Mouse (Mus musculus) leukemia stem cell, adult 10-12 weeks (primary cell): Measurements from ENCODE around the gene Serpina1b. TPM values are rescaled to one million over a fixed set of nuclear protein-coding genes. Genes with fewer than 3 reads are reported as not detected.

ENCODE experiments used
- polyA plus RNA-seq: library from polyadenylated mRNA; stranded (reverse); fragments of >175 nt; gene quantifications from 2 replicates; pipeline ENCODE4 v1.2.3, GENCODE M21; 2012; ENCODE audit warnings: low replicate concordance

Serpina1b gene
- polyA plus RNA-seq, result 0.13 TPM in 1 of 2 replicates, not detected in the other

GRCm38 (mm10) chr12:103830273-103830672 lies at the start of gene Serpina1b:
Serpina1b (minus strand) TSS chr12:103830373.

GRCm38 (mm10) chr12:103863101-103863974 lies 33.2 kb upstream of the Serpina1b start, which contains the start of gene Serpina1a:
Serpina1a (minus strand) TSS chr12:103863562.

GRCm38 (mm10) chr12:103773246-103773851 lies 56.8 kb downstream of the Serpina1b start, which contains the start of gene Serpina1d:
Serpina1d (minus strand) TSS chr12:103773592.

GRCm38 (mm10) chr12:103695429-103695828 lies 134.7 kb downstream of the Serpina1b start, which contains the start of gene Serpina1f:
Serpina1f (minus strand) TSS chr12:103695529.

Other genes starting within 250 kb of the Serpina1b start
- not detected in 2 replicates for gene Serpina10, start 198.9 kb downstream of the Serpina1b start, polyA plus RNA-seq
- gene Serpina6, start 173.2 kb downstream of the Serpina1b start, polyA plus RNA-seq, result not detected in 2 replicates
- not detected in 2 replicates for gene Serpina16, start 154.2 kb downstream of the Serpina1b start, polyA plus RNA-seq
- not detected in 2 replicates for gene Serpina1f, start 134.8 kb downstream of the Serpina1b start, polyA plus RNA-seq
- gene Serpina1d, start 56.8 kb downstream of the Serpina1b start, polyA plus RNA-seq, result not detected in 2 replicates
- 1.1 TPM in 1 of 2 replicates, not detected in the other for gene Serpina1a, start 33.2 kb upstream of the Serpina1b start, polyA plus RNA-seq
- gene Serpina1c, start 74.5 kb upstream of the Serpina1b start, polyA plus RNA-seq, result not detected in 2 replicates
- not detected in 2 replicates for gene Serpina1e, start 128.6 kb upstream of the Serpina1b start, polyA plus RNA-seq
- gene Serpina11, start 159.6 kb upstream of the Serpina1b start, polyA plus RNA-seq, result not detected in 2 replicates
- gene Serpina9, start 183.4 kb upstream of the Serpina1b start, polyA plus RNA-seq, result not detected in 2 replicates
- not detected in 2 replicates for gene Serpina12, start 214.1 kb upstream of the Serpina1b start, polyA plus RNA-seq